Mouse (Mus musculus): Measurements from ENCODE around the gene Notum. TPM values are rescaled to one million over a fixed set of nuclear protein-coding genes. Genes with fewer than 3 reads are reported as not detected.

Notum gene
- polyA plus RNA-seq, 1 experiment from 2014 or later, result 3.3 TPM

- no peak for DNase-seq (ENCODE audit: low spot score)
- peaks cover 29% of the 10 kb centered on the region for H3K4me1 ChIP-seq
- WGBS, result 84% methylated on average over 4 of the region's 4 CpGs
- no peak overlapping the region for H3K27ac ChIP-seq (replicated peaks)
- no peaks in the 10 kb centered on the region for H3K9me3 ChIP-seq (replicated peaks)
- peaks cover 36% of the 10 kb centered on the region for H3K27me3 ChIP-seq (ENCODE audit: low read depth, poor library complexity, severe bottlenecking)
- peaks cover 83% of the 10 kb centered on the region for H3K36me3 ChIP-seq
- H3K4me3 ChIP-seq, result no peak overlapping the region
Measured at GRCm38 (mm10) chr11:120606764-120607163, 54.2 kb downstream of the Notum start.

DNA sequence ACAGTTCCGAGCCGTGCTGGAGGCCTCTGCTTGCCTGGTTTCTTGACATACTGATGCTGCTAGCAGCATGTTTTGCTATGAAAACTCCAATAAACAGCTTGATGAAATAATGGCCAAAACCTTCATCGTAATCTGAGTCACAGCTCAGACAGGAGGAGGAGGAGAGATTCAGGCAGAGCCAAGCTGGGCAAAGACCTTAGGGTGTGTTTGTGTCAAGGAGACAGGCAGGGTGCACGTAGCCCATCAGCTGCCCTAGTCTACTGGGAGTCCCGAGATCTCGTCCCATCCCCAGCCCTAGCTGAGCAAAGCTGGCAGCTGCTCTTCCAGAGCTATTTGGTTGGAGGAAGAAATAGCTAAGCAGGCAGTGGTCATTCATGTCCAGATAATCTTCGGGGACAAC, 55.3 kb downstream of the Notum start:
- Histone ChIP-seq H3K36me3 (peaks cover 81% of the 10 kb centered on the region), H3K4me3 (no peak overlapping the region), H3K27ac (replicated peaks) (no peak overlapping the region), H3K27me3 (ENCODE audit: low read depth, poor library complexity, severe bottlenecking) (peaks cover 36% of the 10 kb centered on the region), H3K4me1 (peaks cover 29% of the 10 kb centered on the region), H3K9me3 (replicated peaks) (no peaks in the 10 kb centered on the region)
- no peak for DNase-seq (ENCODE audit: low spot score)
- WGBS, result 94% methylated on average over 7 of the region's 7 CpGs

Small RNA genes lying within 50 kb of the gene (microRNA-seq; reads per million reads assigned to microRNA genes)
- 2.1 reads per million for gene Mir6936

Other genes with a start within 250 kb of the Notum start
- gene Nploc4, start 223.5 kb downstream of the Notum start, polyA plus RNA-seq (2016; fragmentation: Nextera tagmentation; extraction: Ambion mirVana), result 45.1 and 46.5 TPM in 2 replicates
- 0.39 TPM in 1 of 2 replicates, not detected in the other for gene Tspan10, start 218.5 kb downstream of the Notum start, polyA plus RNA-seq (2016; fragmentation: Nextera tagmentation; extraction: Ambion mirVana)
- 0.20 and 0.53 TPM in 2 replicates for gene Pde6g, start 207.7 kb downstream of the Notum start, polyA plus RNA-seq (2016; fragmentation: Nextera tagmentation; extraction: Ambion mirVana)
- gene Oxld1, start 203.1 kb downstream of the Notum start, polyA plus RNA-seq (2016; fragmentation: Nextera tagmentation; extraction: Ambion mirVana), result 9.0 and 11.8 TPM in 2 replicates
- 38.9 and 41.8 TPM in 2 replicates for gene Ccdc137, start 203.1 kb downstream of the Notum start, polyA plus RNA-seq (2016; fragmentation: Nextera tagmentation; extraction: Ambion mirVana)
- 61.8 and 64.0 TPM in 2 replicates for gene Arl16, start 193.6 kb downstream of the Notum start, polyA plus RNA-seq (2016; fragmentation: Nextera tagmentation; extraction: Ambion mirVana)
- gene Mrpl12, start 176.6 kb downstream of the Notum start, polyA plus RNA-seq (2016; fragmentation: Nextera tagmentation; extraction: Ambion mirVana), result 167 and 194 TPM in 2 replicates
- 50.1 and 53.4 TPM in 2 replicates for gene Slc25a10, start 169.3 kb downstream of the Notum start, polyA plus RNA-seq (2016; fragmentation: Nextera tagmentation; extraction: Ambion mirVana)
- gene Gcgr, start 130.5 kb downstream of the Notum start, polyA plus RNA-seq (2016; fragmentation: Nextera tagmentation; extraction: Ambion mirVana), result 0.26 and 0.27 TPM in 2 replicates
- gene Mcrip1, start 111.4 kb downstream of the Notum start, polyA plus RNA-seq (2016; fragmentation: Nextera tagmentation; extraction: Ambion mirVana), result 226 and 238 TPM in 2 replicates
- not detected in 2 replicates for gene Ppp1r27, start 110.0 kb downstream of the Notum start, polyA plus RNA-seq (2016; fragmentation: Nextera tagmentation; extraction: Ambion mirVana)
- 534 and 562 TPM in 2 replicates for gene P4hb, start 87.9 kb downstream of the Notum start, polyA plus RNA-seq (2016; fragmentation: Nextera tagmentation; extraction: Ambion mirVana)
- 743 and 777 TPM in 2 replicates for gene Arhgdia, start 79.6 kb downstream of the Notum start, polyA plus RNA-seq (2016; fragmentation: Nextera tagmentation; extraction: Ambion mirVana)
- gene Alyref, start 62.8 kb downstream of the Notum start, polyA plus RNA-seq (2016; fragmentation: Nextera tagmentation; extraction: Ambion mirVana), result 605 and 647 TPM in 2 replicates
- 216 and 231 TPM in 2 replicates for gene Anapc11, start 62.8 kb downstream of the Notum start, polyA plus RNA-seq (2016; fragmentation: Nextera tagmentation; extraction: Ambion mirVana)
- 0.65 and 0.66 TPM in 2 replicates for gene Npb, start 52.7 kb downstream of the Notum start, polyA plus RNA-seq (2016; fragmentation: Nextera tagmentation; extraction: Ambion mirVana)
- 140 and 151 TPM in 2 replicates for gene Pcyt2, start 43.2 kb downstream of the Notum start, polyA plus RNA-seq (2016; fragmentation: Nextera tagmentation; extraction: Ambion mirVana)
- 34.2 and 37.4 TPM in 2 replicates for gene Sirt7, start 35.9 kb downstream of the Notum start, polyA plus RNA-seq (2016; fragmentation: Nextera tagmentation; extraction: Ambion mirVana)
- gene Mafg, start 27.6 kb downstream of the Notum start, polyA plus RNA-seq (2016; fragmentation: Nextera tagmentation; extraction: Ambion mirVana), result 19.8 and 23.0 TPM in 2 replicates
- 37.6 and 43.4 TPM in 2 replicates for gene Pycr1, start 17.4 kb downstream of the Notum start, polyA plus RNA-seq (2016; fragmentation: Nextera tagmentation; extraction: Ambion mirVana)
- 0.15 TPM in 1 of 2 replicates, not detected in the other for gene Myadml2, start 13.0 kb downstream of the Notum start, polyA plus RNA-seq (2016; fragmentation: Nextera tagmentation; extraction: Ambion mirVana)
- gene Aspscr1, start 11.8 kb upstream of the Notum start, polyA plus RNA-seq (2016; fragmentation: Nextera tagmentation; extraction: Ambion mirVana), result 150 and 161 TPM in 2 replicates
- 132 and 133 TPM in 2 replicates for gene Cenpx, start 52.6 kb upstream of the Notum start, polyA plus RNA-seq (2016; fragmentation: Nextera tagmentation; extraction: Ambion mirVana)
- gene Lrrc45, start 52.8 kb upstream of the Notum start, polyA plus RNA-seq (2016; fragmentation: Nextera tagmentation; extraction: Ambion mirVana), result 57.0 and 57.7 TPM in 2 replicates
- gene Rac3, start 60.3 kb upstream of the Notum start, polyA plus RNA-seq (2016; fragmentation: Nextera tagmentation; extraction: Ambion mirVana), result 32.4 and 41.9 TPM in 2 replicates
- gene Dcxr, start 66.1 kb upstream of the Notum start, polyA plus RNA-seq (2016; fragmentation: Nextera tagmentation; extraction: Ambion mirVana), result 13.0 and 13.7 TPM in 2 replicates
- 0.59 and 1.3 TPM in 2 replicates for gene Cbr2, start 70.9 kb upstream of the Notum start, polyA plus RNA-seq (2016; fragmentation: Nextera tagmentation; extraction: Ambion mirVana)
- 9.4 and 12.9 TPM in 2 replicates for gene Hmga1b, start 101.6 kb upstream of the Notum start, polyA plus RNA-seq (2016; fragmentation: Nextera tagmentation; extraction: Ambion mirVana)
- 43.4 and 55.9 TPM in 2 replicates for gene Rfng, start 123.0 kb upstream of the Notum start, polyA plus RNA-seq (2016; fragmentation: Nextera tagmentation; extraction: Ambion mirVana)
- gene Gps1, start 123.1 kb upstream of the Notum start, polyA plus RNA-seq (2016; fragmentation: Nextera tagmentation; extraction: Ambion mirVana), result 287 TPM in 2 replicates
- gene Dus1l, start 135.2 kb upstream of the Notum start, polyA plus RNA-seq (2016; fragmentation: Nextera tagmentation; extraction: Ambion mirVana), result 94.4 and 99.2 TPM in 2 replicates
- 118 and 131 TPM in 2 replicates for gene Fasn, start 163.4 kb upstream of the Notum start, polyA plus RNA-seq (2016; fragmentation: Nextera tagmentation; extraction: Ambion mirVana)

All from midbrain, embryonic 10.5 days (tissue).